ENCODE assay signal across 9 mouse cellular contexts in genomic region chr6:89033433-89034298, GRCm38 (mm10).
A peak's percentile ranks its signal among the peaks of the same experiment; 100 is the strongest.
DNase-seq lines count a peak whose midpoint lies in the region; ATAC-seq and TF ChIP-seq lines count a peak whose summit lies in the region.
"Had no signal": no experiment of that assay in that cellular context is flagged by ENCODE, and none has a peak within 500 bp of the region (broad histone marks: within the 10 kb centered on the region; RNA-seq: fewer than 3 reads in every experiment).

No protein-coding gene starts in this region.

- no peak for TF ChIP-seq CTCF in kidney, adult 2 months (conservative IDR thresholded peaks at IDR 0.05; ENCODE audit: insufficient read depth, insufficient read length, low read depth, low read length)

- no peaks in the 10 kb centered on the region for H3K4me1 ChIP-seq in kidney, adult 2 months (ENCODE audit: control insufficient read depth, insufficient read depth, low read length)
- H3K4me1 ChIP-seq in kidney, embryonic 15.5 days = peaks cover 16% of the 10 kb centered on the region
- peaks cover 30% of the 10 kb centered on the region for H3K4me1 ChIP-seq in midbrain, embryonic 16.5 days (ENCODE audit: control insufficient read depth, insufficient read depth, low read length)
- H3K4me1 ChIP-seq: heart, embryonic 15.5 days had no signal

- ATAC-seq in kidney, embryonic 15.5 days (replicated peaks; ENCODE audit: low FRiP score) = no peak
- no peak for ATAC-seq in midbrain, embryonic 16.5 days

- 40% methylated on average over 5 of the region's 5 CpGs for WGBS in kidney, adult 2 months
- 40% methylated on average over 5 of the region's 5 CpGs for WGBS in kidney, embryonic 15.5 days
- WGBS in midbrain, embryonic 16.5 days = 51% methylated on average over 5 of the region's 5 CpGs

- no peaks in the 10 kb centered on the region for H3K27me3 ChIP-seq in kidney, adult 2 months (replicated peaks; ENCODE audit: control insufficient read depth, insufficient read depth, low read length)
- peaks cover 3% of the 10 kb centered on the region; the same call in 1 of the 2 replicates for H3K27me3 ChIP-seq in kidney, embryonic 15.5 days
- no peaks in the 10 kb centered on the region for H3K27me3 ChIP-seq in midbrain, embryonic 16.5 days (ENCODE audit: control insufficient read depth, insufficient read depth, low read depth, low read length)
- H3K27me3 ChIP-seq: stomach, embryonic 15.5 days had no signal

- H3K9ac ChIP-seq in kidney, embryonic 15.5 days = no peak overlapping the region
- H3K9ac ChIP-seq in midbrain, embryonic 16.5 days (ENCODE audit: low read depth, low read length) = no peak overlapping the region
- H3K9ac ChIP-seq: heart, embryonic 15.5 days; stomach, embryonic 15.5 days had no signal

- no peak for TF ChIP-seq POLR2A in kidney, adult 2 months (IDR thresholded peaks at IDR 0.05; ENCODE audit: low read depth, low read length)

- H3K4me2 ChIP-seq in kidney, embryonic 15.5 days = no peak overlapping the region
- H3K4me2 ChIP-seq in midbrain, embryonic 16.5 days (ENCODE audit: low read length) = no peak overlapping the region
- H3K4me2 ChIP-seq: heart, embryonic 15.5 days; stomach, embryonic 15.5 days had no signal

- no peak overlapping the region for H3K27ac ChIP-seq in kidney, adult 2 months (ENCODE audit: insufficient read depth, low read depth, low read length)
- H3K27ac ChIP-seq in kidney, embryonic 15.5 days = no peak overlapping the region
- H3K27ac ChIP-seq in midbrain, embryonic 16.5 days (ENCODE audit: low read length) = peak overlapping the region; percentile 94
- H3K27ac ChIP-seq: heart, embryonic 15.5 days; stomach, embryonic 15.5 days had no signal

- peak; percentile 27 for DNase-seq in kidney, adult 2 months
- peak; percentile 29 for DNase-seq in Muller cell, postnatal 12 days (ENCODE audit: inconsistent ontology term)
- peak; percentile 25 for DNase-seq in adrenal gland, postnatal 25 days
- no peak for DNase-seq in frontal cortex, postnatal 10 days (ENCODE audit: low spot score in 2 of 2)
- DNase-seq in cerebellum, adult 11-12 months = no peak

- no peaks in the 10 kb centered on the region for H3K36me3 ChIP-seq in kidney, adult 2 months (ENCODE audit: control insufficient read depth, insufficient read depth, low read length)
- no peaks in the 10 kb centered on the region for H3K36me3 ChIP-seq in kidney, embryonic 15.5 days
- no peaks in the 10 kb centered on the region for H3K36me3 ChIP-seq in midbrain, embryonic 16.5 days (ENCODE audit: control insufficient read depth, insufficient read depth, low read length)
- H3K36me3 ChIP-seq: heart, embryonic 15.5 days; stomach, embryonic 15.5 days had no signal

- no peak overlapping the region for H3K4me3 ChIP-seq in kidney, adult 2 months (ENCODE audit: insufficient read depth, low read depth, low read length)
- H3K4me3 ChIP-seq in kidney, embryonic 15.5 days (replicated peaks) = no peak overlapping the region
- no peak overlapping the region for H3K4me3 ChIP-seq in midbrain, embryonic 16.5 days (ENCODE audit: low read depth, low read length)
- H3K4me3 ChIP-seq: heart, embryonic 15.5 days; stomach, embryonic 15.5 days had no signal

- H3K9me3 ChIP-seq in kidney, embryonic 15.5 days (replicated peaks) = no peaks in the 10 kb centered on the region
- no peaks in the 10 kb centered on the region for H3K9me3 ChIP-seq in midbrain, embryonic 16.5 days (replicated peaks; ENCODE audit: control insufficient read depth, low read length, poor library complexity, severe bottlenecking)
- H3K9me3 ChIP-seq: heart, embryonic 15.5 days; stomach, embryonic 15.5 days had no signal

Comparison
In these comparisons a context has a peak if more than half of its experiments do, and no peak if none do; other contexts are left out.
1. DNase-seq: peak in kidney, adult 2 months (single experiment), Muller cell, postnatal 12 days (single experiment) and adrenal gland, postnatal 25 days (single experiment); none in frontal cortex, postnatal 10 days (0 of 2) and cerebellum, adult 11-12 months (single experiment).